Mouse (Mus musculus) hindbrain, postnatal 0 days (tissue): Measurements from ENCODE around the gene Ing1. TPM values are rescaled to one million over a fixed set of nuclear protein-coding genes. Genes with fewer than 3 reads are reported as not detected.
A peak's percentile ranks its signal among the peaks of the same experiment; 100 is the strongest.

Experiments
- ATAC-seq: fragments of 200-750 bp; cut with Nextera tagmentation; 2 replicates; pipeline ENCODE4 v1.8.0; 2017; ENCODE audit warnings: mild to moderate bottlenecking, moderate TSS enrichment, moderate library complexity
- DNase-seq: peaks from one replicate; pipeline ENCODE4 v3.0.0-alpha.2; 2015; ENCODE audit warnings: low spot score
- H3K27ac ChIP-seq: fragments of 300-500 bp; sonication (generic); 2 replicates; pipeline ENCODE4 v1.5.1; 2014; ENCODE audit warnings: mild to moderate bottlenecking
- H3K27me3 ChIP-seq: fragments of 300-500 bp; sonication (generic); 2 replicates; pipeline ENCODE4 v1.6.1; 2014; ENCODE audit warnings: low read length, mixed read lengths; ENCODE audit not compliant: insufficient read depth
- H3K36me3 ChIP-seq: fragments of 300-500 bp; sonication (generic); 2 replicates; pipeline ENCODE4 v1.6.1; 2014; ENCODE audit warnings: low read length, mixed read lengths; ENCODE audit not compliant: insufficient read depth
- H3K4me1 ChIP-seq: fragments of 300-500 bp; sonication (generic); 2 replicates; pipeline ENCODE4 v1.6.1; 2014; ENCODE audit warnings: antibody characterized with exemption, low read length, mixed read lengths; ENCODE audit not compliant: insufficient read depth
- H3K4me2 ChIP-seq: fragments of 300-500 bp; sonication (generic); 2 replicates; pipeline ENCODE4 v1.6.1; 2014; ENCODE audit warnings: low read depth, mild to moderate bottlenecking, low read length, moderate library complexity, mixed read lengths
- H3K4me3 ChIP-seq: fragments of 300-500 bp; sonication (generic); 2 replicates; pipeline ENCODE4 v1.5.1; 2014; ENCODE audit warnings: low read length
- H3K9ac ChIP-seq: fragments of 300-500 bp; sonication (generic); replicated peaks from 2 replicates; pipeline ENCODE4 v1.6.1; 2014; ENCODE audit warnings: mild to moderate bottlenecking, low read length, moderate library complexity, mixed read lengths
- H3K9me3 ChIP-seq: fragments of 300-500 bp; sonication (generic); 2 replicates; pipeline ENCODE4 v1.6.1; 2016; ENCODE audit warnings: low read length, mixed read lengths
- CTCF ChIP-seq: IDR thresholded peaks from 2 replicates; pipeline ENCODE4 v1.5.1; 2016; ENCODE audit warnings: antibody characterized with exemption, control low read depth, low read depth
- WGBS: fragments of 180-500 bp; shearing (Covaris S2); extraction: QIAGEN DNeasy Blood & Tissue Kit; methylation state at CpG from one replicate; pipeline ENCODE4 v1.1.7; 2014; 5-methylcytosine and 5-hydroxymethylcytosine counted together
- polyA plus RNA-seq: library from polyadenylated mRNA; unstranded; fragments of >200 nt; fragmentation: Nextera tagmentation; extraction: Ambion mirVana; gene quantifications from 2 replicates; pipeline ENCODE4 v1.2.1, GENCODE M21; 2015
- total RNA-seq: library from RNA; depleted of rRNA; stranded (reverse); fragments of >200 nt; gene quantifications from 2 replicates; pipeline ENCODE4 v1.2.3, GENCODE M21; 2014

The Ing1 gene
- total and polyA plus RNA-seq, 2 experiments from 2014 or later: 19.0 to 38.3 TPM

DNA sequence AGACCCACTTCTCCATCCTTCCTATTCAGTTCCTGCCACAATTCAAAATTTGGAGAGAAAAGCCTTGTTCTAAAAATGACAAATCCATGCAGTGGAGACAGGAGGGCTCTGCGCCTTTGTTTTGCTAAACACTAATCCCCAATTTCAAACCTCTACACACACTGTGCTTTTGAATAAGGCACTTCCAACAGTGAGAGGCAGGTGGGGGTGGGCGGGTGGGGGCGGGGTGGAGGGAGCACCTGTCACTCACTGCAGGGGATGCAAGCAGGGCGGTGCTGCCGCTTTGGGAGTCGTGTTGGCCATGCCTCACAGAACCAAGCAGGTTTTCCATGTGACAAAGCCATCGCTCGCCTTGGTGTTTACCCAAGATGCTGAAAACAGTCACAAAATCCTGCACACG, 20.9 kb upstream of the Ing1 start:
- peaks cover 14% of the 10 kb centered on the region; the same call in 1 of the 2 replicates for H3K36me3 ChIP-seq
- H3K4me2 ChIP-seq: no peak overlapping the region
- H3K9me3 ChIP-seq: no peaks in the 10 kb centered on the region
- no peaks in the 10 kb centered on the region for H3K4me1 ChIP-seq
- H3K27me3 ChIP-seq: no peaks in the 10 kb centered on the region
- no peak for ATAC-seq
- no peak for DNase-seq
- TF ChIP-seq CTCF: no peak
- H3K4me3 ChIP-seq: no peak overlapping the region
- H3K9ac ChIP-seq: no peak overlapping the region
- H3K27ac ChIP-seq: no peak overlapping the region
- 24% methylated on average over 9 of the region's 9 CpGs for WGBS

DNA sequence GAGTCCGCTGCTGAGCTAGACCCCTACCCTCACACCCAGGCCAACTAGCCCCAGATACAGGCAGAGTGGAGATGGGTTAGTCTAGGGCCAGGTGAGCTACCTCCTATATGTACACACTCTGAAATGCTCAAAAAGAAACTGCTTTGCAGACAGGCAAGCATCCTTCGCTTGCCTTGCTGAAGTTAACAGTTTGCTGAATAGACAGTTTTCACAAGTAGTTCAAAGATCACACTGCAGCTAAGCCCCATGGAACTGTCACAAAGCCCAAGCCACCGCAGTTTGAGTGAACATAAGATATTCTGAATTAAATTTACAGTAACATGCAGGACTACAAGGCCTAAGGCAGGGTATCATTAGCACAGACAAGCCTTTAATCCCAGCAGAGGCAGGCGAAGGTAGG, 16.3 kb upstream of the Ing1 start:
- ATAC-seq: no peak
- Histone ChIP-seq H3K27ac (no peak overlapping the region), H3K4me3 (no peak overlapping the region), H3K36me3 (peaks cover 22% of the 10 kb centered on the region), H3K9me3 (no peaks in the 10 kb centered on the region), H3K4me1 (no peaks in the 10 kb centered on the region), H3K4me2 (no peak overlapping the region), H3K27me3 (no peaks in the 10 kb centered on the region), H3K9ac (no peak overlapping the region)
- TF ChIP-seq CTCF: no peak
- no peak for DNase-seq
- WGBS: 93% methylated on average over 4 of the region's 4 CpGs

DNA sequence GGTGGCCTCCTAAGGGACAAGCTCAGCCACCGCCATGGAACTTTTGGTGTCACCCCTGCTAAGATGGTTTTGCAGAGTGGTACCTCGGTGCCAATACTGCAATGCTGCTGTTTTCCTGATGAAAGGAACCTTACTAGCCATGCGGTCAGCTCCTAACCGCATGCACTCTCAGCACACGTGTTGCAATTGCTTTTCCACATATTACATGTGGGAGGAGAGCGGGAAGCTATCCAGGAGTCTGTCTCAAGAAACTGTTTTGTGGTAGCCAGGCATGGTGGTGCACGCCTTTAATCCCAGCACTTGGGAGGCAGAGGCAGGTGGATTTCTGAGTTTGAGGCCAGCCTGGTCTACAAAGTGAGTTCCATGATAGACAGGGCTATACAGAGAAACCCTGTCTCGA, 15.2 kb upstream of the Ing1 start:
- Histone ChIP-seq H3K4me2 (no peak overlapping the region), H3K36me3 (peaks cover 22% of the 10 kb centered on the region), H3K4me3 (no peak overlapping the region), H3K27me3 (no peaks in the 10 kb centered on the region), H3K4me1 (no peaks in the 10 kb centered on the region), H3K27ac (no peak overlapping the region), H3K9me3 (no peaks in the 10 kb centered on the region), H3K9ac (no peak overlapping the region)
- DNase-seq (no peak), ATAC-seq (no peak)
- 94% methylated on average over 8 of the region's 8 CpGs for WGBS
- TF ChIP-seq CTCF: no peak

DNA sequence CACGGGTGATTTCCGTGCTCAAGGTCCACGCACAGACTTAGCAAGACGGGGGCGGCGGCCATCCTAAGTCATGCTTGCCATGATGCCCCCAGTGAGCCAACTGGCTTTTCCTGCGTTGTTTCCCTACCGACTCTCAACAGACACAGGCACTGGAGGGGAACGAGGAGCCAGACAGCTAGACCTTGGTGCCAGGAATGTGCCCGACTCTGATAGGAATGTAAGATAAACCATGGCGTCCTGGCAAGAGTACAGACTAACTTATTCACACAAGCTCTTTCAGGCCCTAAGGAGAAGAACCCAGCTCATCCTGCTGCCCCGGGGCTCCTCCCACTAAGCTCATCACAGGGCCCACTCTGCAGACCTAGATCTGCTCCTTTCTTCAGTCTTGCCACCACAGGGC, 13.3 kb upstream of the Ing1 start:
- TF ChIP-seq CTCF: no peak
- no peak overlapping the region for H3K4me3 ChIP-seq
- 92% methylated on average over 12 of the region's 12 CpGs for WGBS
- no peak overlapping the region for H3K27ac ChIP-seq
- ATAC-seq (no peak), DNase-seq (no peak)
- peaks cover 26% of the 10 kb centered on the region for H3K36me3 ChIP-seq
- H3K9ac ChIP-seq: no peak overlapping the region
- no peak overlapping the region for H3K4me2 ChIP-seq
- H3K27me3 ChIP-seq: no peaks in the 10 kb centered on the region
- H3K4me1 ChIP-seq: no peaks in the 10 kb centered on the region
- no peaks in the 10 kb centered on the region for H3K9me3 ChIP-seq

DNA sequence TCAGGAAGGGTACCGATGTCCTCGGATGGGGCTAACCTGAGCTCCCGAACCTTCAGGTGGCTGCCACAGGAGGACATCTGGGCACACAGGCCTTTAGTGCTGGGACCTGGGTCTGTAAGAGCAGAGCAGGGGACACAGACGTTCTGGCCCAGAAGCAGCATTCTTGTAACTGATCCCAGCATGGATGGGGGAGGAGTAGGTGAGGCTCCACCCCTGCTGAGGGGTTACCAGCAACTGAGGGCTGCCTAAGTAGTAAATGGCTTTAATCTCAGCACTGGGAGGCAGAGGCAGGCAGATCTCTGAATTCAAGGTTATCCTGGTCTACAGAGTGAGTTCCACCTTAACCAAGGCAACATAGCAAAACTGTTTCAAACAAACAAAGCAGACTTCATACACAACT, 12.5 kb upstream of the Ing1 start:
- Histone ChIP-seq H3K4me3 (no peak overlapping the region), H3K9me3 (no peaks in the 10 kb centered on the region), H3K4me2 (no peak overlapping the region), H3K27ac (no peak overlapping the region), H3K27me3 (no peaks in the 10 kb centered on the region), H3K36me3 (peaks cover 26% of the 10 kb centered on the region), H3K4me1 (no peaks in the 10 kb centered on the region), H3K9ac (no peak overlapping the region)
- ATAC-seq (no peak), DNase-seq (no peak)
- 80% methylated on average over 4 of the region's 4 CpGs for WGBS
- no peak for TF ChIP-seq CTCF

DNA sequence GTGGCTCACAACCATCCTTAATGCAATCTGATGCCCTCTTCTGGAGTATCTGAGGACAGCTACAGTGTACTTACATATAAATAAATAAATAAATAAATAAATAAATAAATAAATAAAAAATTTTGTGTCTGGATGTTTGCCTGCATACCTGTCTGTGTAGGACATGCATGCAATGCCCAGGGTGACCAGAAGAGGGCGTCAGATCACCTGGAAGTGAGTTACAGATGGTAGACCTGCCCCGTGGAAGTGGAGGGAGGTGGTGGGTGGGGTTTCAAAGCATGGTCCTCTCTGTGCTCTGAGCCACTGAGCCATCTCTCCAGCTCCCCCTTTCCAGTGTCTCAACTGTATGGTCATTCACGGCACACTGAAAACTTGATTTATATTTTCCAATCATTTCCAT, 11.0 kb upstream of the Ing1 start:
- H3K27me3 ChIP-seq: no peaks in the 10 kb centered on the region
- no peaks in the 10 kb centered on the region for H3K9me3 ChIP-seq
- H3K9ac ChIP-seq: no peak overlapping the region
- no peak overlapping the region for H3K4me3 ChIP-seq
- H3K4me2 ChIP-seq: no peak overlapping the region
- no peaks in the 10 kb centered on the region for H3K4me1 ChIP-seq
- ATAC-seq (no peak), DNase-seq (peak; percentile 22)
- peaks cover 26% of the 10 kb centered on the region for H3K36me3 ChIP-seq
- H3K27ac ChIP-seq: no peak overlapping the region
- 53% methylated on average over 3 of the region's 3 CpGs for WGBS
- TF ChIP-seq CTCF: peak; percentile 69

DNA sequence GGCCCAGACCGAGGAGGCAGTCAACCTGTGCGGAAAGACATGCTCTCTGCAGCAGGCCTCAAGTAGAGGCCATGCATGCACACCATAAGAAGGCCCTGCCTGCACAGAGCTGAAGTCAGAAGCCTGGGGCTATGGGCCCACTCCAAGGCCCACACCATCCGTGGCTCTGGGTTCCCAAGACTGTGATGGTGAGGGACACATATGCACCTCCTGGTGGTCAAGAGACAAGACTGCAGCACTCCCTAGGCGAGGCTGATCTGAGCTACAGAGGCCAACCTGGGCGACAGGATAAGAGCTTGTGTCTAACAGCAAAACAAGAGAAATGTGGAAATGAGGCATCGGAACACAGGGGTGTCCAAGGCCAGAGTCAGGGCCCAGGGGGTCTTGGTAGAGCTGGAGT, 8.3 kb upstream of the Ing1 start:
- H3K36me3 ChIP-seq: peaks cover 4% of the 10 kb centered on the region
- H3K27me3 ChIP-seq: no peaks in the 10 kb centered on the region
- no peak overlapping the region for H3K4me2 ChIP-seq
- no peaks in the 10 kb centered on the region for H3K9me3 ChIP-seq
- DNase-seq (no peak), ATAC-seq (no peak)
- H3K9ac ChIP-seq: no peak overlapping the region
- H3K4me3 ChIP-seq: no peak overlapping the region
- no peak overlapping the region for H3K27ac ChIP-seq
- H3K4me1 ChIP-seq: no peaks in the 10 kb centered on the region
- peak; percentile 58 for TF ChIP-seq CTCF
- 69% methylated on average over 6 of the region's 6 CpGs for WGBS
